Mouse (Mus musculus) MN1 (cell line): Measurements from ENCODE around the gene Armc8.
A peak's percentile ranks its signal among the peaks of the same experiment; 100 is the strongest.

Experiments
- DNase-seq: peaks from one replicate; pipeline ENCODE4 v3.0.0-alpha.2; 2016; ENCODE audit warnings: low spot score

Gene Armc8

GRCm38 (mm10) chr9:99499336-99499735 lies 69.4 kb downstream of the Armc8 start:
- no peak for DNase-seq

GRCm38 (mm10) chr9:99492634-99493200 lies 76.0 kb downstream of the Armc8 start:
- no peak for DNase-seq

GRCm38 (mm10) chr9:99491050-99491449 lies 77.6 kb downstream of the Armc8 start:
- DNase-seq: no peak

- no peak for DNase-seq
Measured at GRCm38 (mm10) chr9:99487841-99488240, 80.9 kb downstream of the Armc8 start.

- DNase-seq: no peak
Measured at GRCm38 (mm10) chr9:99487126-99487695, 81.5 kb downstream of the Armc8 start.

GRCm38 (mm10) chr9:99485144-99485543 lies 83.6 kb downstream of the Armc8 start:
- DNase-seq: no peak

GRCm38 (mm10) chr9:99484632-99485031 lies 84.1 kb downstream of the Armc8 start:
- DNase-seq: no peak

GRCm38 (mm10) chr9:99483191-99483590 lies 85.5 kb downstream of the Armc8 start:
- no peak for DNase-seq

GRCm38 (mm10) chr9:99480764-99481163 lies 87.9 kb downstream of the Armc8 start:
- no peak for DNase-seq

- DNase-seq: no peak
Measured at GRCm38 (mm10) chr9:99479181-99479711, 89.5 kb downstream of the Armc8 start.

GRCm38 (mm10) chr9:99471334-99471733 lies 97.4 kb downstream of the Armc8 start:
- no peak for DNase-seq

GRCm38 (mm10) chr9:99470347-99471092 lies 98.2 kb downstream of the Armc8 start:
- no peak for DNase-seq

GRCm38 (mm10) chr9:99469681-99470273 lies 98.9 kb downstream of the Armc8 start:
- no peak for DNase-seq

- no peak for DNase-seq
Measured at GRCm38 (mm10) chr9:99468572-99468971, 100.1 kb downstream of the Armc8 start.

GRCm38 (mm10) chr9:99464876-99465275 lies 103.8 kb downstream of the Armc8 start:
- DNase-seq: no peak

GRCm38 (mm10) chr9:99459730-99460129 lies 109.0 kb downstream of the Armc8 start:
- no peak for DNase-seq

GRCm38 (mm10) chr9:99458529-99459208 lies 110.0 kb downstream of the Armc8 start:
- DNase-seq: peak; percentile 22

GRCm38 (mm10) chr9:99454211-99454610 lies 114.5 kb downstream of the Armc8 start:
- no peak for DNase-seq

- DNase-seq: no peak
Measured at GRCm38 (mm10) chr9:99451161-99451560, 117.5 kb downstream of the Armc8 start, which contains the start of gene Nme9. TSS of gene Nme9 (plus strand) at chr9:99451475.

- peak; percentile 17 for DNase-seq
Measured at GRCm38 (mm10) chr9:99449886-99450647, 118.6 kb downstream of the Armc8 start.

- DNase-seq: no peak
Measured at GRCm38 (mm10) chr9:99447323-99447722, 121.4 kb downstream of the Armc8 start.
